Mouse (Mus musculus) thymus, postnatal 14 days (tissue): ENCODE data around the gene Cox18.
A peak's percentile ranks its signal among the peaks of the same experiment; 100 is the strongest.
"Not testable (repeated sequence)": the region's sequence is repeated elsewhere in the genome, so short reads cannot be mapped to it uniquely, and the experiment has no call there.

Experiments
- DNase-seq: peaks from one replicate; pipeline ENCODE4 v3.0.0; 2021

The Cox18 gene

DNA sequence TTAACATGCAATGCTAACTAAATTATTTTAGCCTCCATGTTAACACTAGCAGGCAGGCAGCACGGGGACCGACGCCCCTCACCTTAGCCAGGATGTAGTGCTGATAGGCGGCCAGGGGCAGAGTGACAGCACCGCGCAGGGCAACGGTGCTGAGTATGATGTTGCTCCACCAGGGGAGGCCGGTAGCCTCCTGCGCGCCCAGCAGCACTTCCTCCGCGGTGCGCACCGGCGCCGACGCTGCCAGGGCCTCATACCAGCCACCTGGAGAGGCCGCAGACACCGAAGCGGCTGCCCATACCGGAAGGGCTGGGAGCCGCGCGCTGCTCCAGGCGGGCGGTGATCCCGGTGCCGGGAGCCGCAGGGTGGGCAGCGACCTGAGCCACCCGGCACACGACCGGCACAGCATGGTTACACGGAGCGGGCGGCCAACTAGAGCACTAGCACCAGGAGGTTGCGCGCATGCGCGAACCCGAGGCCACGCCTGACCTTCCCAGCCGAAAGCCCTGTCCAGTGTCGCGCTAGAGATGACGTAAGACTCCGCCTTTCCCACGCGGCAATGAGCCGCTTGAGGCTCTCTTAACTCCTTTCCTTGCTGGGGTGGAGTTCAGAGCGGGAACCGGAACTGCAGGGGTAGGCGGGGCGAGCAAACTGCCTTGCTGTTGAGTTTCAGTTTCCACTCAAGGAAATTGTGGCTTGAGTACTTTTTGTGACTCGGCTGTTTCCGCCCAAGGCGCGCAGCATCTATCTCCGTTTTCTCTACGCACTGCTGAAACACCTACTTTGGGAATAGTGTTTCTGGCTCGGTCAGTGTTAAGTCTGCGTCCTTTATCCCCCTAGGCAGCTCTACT lies at the start of gene Cox18:
Gene Cox18 (minus strand): TSS at position 468 of the 848 bp plus-strand sequence.
- DNase-seq = peak; percentile 99

DNA sequence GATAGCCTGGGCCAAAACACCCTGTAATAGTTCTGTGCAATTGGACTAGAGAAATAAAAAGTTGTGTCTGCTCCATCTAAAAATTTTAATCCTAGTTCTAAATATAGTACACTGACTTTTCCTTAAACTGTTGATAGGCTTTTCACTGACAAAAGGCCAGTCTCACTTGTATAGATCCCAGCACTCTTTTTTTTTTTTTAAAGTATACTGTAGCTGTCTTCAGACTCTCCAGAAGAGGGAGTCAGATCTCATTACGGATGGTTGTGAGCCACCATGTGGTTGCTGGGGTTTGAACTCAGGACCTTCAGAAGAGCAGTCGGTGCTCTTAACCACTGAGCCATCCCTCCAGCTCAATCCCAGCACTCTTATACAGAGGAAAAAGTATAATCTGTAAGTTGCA lies 38.4 kb upstream of the Cox18 start:
- not testable (repeated sequence) for DNase-seq

DNA sequence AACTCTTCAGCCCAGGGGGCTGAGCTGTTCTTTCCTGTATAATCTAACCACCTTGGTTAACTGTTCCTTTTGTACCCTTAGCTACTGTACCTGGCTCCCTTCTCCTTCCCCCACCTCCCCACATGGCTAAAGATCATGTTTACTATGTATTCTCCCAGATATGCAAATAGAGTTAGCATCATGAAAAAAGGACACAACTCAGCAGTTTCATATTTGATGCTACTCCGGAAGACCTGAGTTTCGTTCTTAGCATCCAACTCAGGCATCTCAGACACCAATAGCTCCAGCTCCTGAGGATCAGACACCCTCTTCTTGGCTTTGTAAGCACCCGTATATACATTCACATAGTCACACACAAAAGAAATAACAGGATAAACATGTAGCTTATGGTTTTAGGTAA lies 33.2 kb upstream of the Cox18 start:
- no peak for DNase-seq

DNA sequence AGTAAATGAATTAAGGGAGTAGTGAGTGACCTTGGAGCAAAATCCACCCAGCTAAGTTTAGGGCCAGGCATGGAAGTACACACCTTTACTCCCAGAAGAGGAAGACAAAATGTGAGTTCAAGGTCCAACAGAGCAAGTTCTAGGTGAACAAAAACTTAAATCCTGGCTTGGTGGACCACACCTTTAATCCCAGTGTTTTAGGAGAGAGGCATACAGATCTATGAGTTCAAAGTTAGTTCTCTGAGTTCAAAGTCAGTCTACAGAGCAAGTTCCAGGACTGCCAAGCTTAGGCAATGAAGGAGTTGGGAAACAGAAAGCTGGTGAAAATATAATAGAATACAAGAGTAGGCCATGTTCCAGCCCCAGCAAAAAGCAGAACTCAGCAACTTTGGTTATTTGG lies 23.7 kb upstream of the Cox18 start:
- no peak for DNase-seq

DNA sequence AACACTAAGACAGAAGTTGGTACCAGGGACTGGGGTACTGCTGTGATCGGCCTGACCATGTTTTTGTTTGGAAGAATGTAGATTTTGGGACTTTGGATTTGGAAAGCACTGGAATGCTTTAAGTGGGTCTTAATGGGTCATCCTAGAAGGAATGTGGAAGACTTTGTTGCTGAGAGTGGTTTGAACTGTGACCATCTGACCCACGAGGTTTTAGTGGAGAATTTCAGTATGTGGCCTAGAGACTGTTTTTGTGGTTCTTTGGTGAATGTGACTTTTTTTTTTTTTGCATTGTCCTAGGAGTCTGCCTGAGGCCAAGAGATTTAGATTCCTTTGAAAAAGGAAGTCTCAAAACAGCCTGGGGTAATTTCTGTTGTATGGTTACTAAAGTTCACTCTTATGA lies 23.2 kb upstream of the Cox18 start:
- DNase-seq = no peak

DNA sequence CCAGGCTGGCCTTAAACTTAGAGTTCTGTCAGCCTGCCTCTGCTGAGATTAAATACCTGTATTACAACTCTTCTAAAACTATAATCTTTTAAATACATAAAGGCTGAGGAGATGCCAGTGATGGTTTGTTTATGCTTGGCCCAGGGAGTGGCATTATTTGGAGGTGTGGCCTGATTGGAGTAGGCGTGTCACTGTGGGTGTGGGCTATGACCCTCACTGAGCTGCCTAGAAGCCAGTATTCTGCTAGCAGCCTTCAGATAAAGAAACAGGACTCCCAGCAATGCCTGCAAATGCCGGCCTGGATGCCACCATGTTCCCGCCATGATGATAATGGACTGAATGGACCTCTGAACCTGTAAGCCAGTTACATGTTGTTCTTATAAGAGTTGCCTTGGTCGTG lies 22.8 kb upstream of the Cox18 start:
- no peak for DNase-seq

DNA sequence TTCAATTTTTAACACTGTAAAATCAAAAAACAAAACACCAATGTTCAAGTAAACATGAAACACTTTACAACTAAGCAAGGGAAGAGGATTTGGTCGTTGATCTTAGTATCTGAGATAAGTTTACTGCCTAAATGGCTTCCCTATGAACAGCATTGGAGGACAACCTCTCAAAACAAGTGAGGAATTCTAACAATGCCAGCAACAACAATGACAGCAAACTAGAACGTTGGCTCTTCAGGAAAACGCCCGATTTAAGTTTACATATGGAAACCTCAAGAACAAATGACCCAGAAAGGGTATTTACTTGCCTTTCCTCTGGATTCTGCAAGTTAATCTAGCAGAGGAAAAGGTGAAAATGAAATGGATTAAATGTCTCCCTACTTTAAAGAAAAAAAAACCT lies 21.6 kb upstream of the Cox18 start:
- no peak for DNase-seq

DNA sequence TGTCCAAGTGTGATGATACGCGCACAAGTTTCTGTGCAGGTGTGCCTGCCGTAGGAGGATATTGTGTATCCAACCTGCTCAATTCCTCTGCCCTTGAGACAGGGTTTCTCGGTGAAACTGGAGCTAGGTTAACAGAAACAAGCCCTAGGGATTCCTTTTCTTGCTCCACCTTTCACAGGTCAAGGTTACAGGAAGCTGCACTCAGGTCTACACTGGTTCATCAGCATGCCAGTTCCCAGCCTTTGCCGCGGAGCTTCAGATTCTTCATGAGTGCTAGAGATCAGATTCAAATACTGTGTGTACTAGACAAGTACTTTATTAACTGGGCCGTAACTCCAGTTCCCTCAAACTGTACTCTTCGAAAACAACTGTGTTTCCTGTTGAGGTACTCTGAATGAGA lies 11.4 kb upstream of the Cox18 start:
- no peak for DNase-seq

DNA sequence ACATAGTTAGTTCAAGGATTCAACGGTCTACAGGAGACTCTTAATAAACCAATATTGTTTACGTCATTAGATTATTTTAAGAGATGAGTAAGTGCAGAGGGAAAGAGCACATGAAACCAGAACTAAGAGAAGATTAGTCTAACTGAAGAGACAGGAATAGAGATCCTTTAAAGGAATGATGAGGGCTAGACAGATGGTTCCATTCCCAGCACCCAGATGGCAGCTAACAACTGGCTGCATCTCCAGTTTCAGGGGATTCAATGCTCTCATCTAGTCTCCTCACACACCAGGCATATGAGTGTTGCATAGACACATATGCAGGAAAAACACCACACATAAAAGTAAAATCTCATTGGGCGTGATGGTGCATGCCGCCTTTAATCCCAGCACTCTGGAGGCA lies 9.5 kb upstream of the Cox18 start:
- DNase-seq = no peak

DNA sequence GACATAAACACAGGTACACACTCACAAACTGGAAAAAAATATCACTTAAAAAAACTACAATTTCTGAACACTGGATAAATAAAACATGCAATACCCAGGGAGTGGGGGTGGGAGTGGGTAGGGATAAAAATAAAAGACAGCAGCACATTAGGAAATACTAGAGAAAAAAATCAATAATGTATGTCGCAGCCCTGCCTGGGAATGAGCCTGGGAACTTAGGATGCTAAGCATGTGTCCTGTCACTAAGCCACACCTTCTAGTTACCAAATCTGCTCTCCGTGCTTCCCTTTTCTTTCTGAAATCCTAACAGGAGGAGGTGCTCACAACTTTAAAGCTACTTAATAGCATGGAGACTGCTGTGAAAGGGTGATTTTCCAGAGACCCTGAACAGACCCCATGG lies 6.0 kb upstream of the Cox18 start:
- no peak for DNase-seq

DNA sequence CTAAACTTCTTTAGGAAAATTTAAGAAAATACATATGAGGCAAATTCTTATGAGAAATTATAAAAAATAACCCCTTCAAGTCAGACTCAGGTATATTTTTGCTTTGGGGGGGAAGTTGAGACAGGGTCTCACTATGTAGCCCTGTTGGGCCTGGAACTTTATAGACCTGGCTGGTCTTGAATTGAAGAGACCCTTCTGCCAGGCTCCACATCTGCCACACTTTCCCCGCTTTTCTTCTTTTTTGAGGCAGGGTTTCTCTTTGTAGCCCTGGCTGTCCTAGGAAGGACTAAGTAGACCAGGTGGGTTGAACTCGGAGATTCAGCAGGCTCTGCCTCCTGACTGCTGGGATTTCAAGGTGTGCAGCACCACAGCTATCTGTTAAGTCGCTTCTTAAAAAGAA lies 2.9 kb upstream of the Cox18 start:
- DNase-seq = no peak

DNA sequence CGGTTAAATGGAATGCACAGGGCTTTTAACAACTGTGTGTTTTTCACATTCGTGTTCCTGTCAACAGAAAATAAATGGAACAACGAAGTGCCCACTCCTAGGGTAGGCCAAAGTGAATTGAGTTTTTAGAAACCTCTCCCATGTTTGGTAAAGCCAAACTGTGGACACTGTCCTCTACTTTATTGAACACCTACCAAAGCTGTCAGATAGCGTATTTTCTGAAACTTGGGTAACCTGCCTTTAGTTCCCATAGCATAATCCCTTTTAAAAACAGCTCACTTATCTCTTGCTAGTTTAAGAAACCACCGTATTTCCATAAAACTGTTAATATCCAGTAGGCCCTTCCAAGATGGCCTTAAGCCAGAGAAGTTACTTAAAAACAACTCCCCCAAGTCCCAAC lies 929 bp upstream of the Cox18 start:
- no peak for DNase-seq

DNA sequence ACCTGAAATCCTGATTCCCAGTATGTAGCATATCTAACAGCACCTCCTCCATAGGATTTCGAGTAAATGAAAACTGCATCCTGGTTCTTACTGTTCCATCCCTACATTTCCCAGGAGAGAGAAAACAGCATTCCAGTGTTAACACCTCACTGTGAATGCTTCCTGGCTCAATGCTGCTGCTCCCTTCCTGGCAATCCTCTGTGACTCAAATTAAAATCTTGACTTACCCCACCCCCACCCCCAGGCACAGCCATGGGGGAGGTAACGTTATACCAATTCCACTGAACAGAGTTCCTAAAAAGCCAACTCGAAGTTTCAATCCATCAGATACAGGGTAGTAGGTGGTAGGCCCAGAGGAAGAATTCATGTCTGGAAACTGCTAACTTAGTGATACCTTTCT lies 864 bp downstream of the Cox18 start:
- peak; percentile 10 for DNase-seq

DNA sequence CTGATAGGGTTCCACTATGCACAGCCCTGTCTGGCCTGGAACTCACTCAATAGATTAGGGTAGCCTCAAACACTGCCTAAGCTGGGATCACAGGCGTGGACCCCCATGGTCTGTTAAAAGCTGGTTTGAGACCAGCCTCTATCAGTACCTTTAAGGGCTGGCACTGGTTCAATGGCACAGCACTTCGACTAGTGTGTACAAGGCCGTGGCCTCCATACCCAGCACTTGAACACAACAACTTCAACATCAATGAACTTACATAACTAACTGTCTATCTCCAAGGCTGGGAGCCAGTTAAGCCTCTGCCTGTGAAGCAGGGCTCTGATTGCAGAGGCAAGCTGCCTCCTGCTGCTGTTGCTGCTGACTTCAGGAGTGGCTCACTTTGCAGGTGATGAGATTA lies 6.0 kb downstream of the Cox18 start:
- DNase-seq = no peak

DNA sequence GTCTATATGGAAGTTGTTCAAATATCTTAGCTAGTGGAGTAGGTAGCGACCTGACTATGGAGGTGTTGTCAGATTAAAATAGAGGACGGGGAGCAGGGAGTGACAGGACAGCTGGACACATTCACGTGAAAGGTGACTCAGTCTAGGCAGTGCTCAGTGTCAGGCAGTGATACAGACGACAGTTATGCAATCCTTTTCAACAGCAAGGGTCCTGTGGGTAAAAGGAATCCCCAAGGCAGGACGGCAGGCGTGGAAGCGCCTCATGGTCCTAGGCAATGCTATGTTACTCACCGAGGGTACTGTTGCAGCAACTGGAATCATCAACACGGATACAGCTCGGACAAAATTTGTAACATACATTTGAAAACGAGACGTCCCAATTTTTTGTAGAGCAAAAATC lies 6.6 kb downstream of the Cox18 start:
- DNase-seq = no peak

DNA sequence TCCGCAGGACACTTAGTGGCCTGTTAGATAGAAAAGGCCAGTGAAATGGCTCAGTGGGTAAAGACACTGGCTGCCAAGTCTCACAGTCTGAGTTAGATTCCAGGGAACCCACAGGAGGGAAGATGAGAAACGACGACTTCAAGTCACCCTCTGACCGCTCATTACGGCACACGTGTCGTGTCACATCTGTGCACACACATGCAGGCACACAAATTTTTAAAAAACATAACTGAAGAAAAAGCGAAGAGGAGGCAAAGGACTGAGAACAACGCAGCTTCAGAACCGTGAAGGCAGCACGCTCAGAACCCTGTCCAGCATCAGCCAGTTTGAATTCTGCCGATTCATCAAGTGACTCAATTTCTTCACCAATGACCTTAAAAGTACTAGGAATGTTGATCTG lies 10.4 kb downstream of the Cox18 start:
- DNase-seq = no peak

DNA sequence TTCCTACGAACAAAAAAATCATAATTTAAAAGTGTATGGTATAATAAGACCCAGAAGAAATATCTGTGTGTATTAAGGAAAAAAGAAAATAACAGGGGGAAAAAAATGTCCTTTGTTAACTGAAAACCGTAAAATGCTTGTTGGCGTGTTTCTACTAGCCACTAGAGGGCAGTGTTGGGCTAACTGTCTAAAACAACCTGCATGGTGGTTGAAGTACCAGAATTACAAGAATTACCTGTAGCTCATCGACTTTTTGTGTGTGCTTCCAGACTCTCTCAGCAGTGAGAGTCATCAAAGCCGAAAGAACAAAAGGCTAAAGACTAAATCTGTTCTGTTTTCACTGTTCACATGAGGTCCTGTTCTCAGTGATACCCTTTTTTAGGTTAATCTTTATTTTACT lies 20.6 kb downstream of the Cox18 start:
- peak; percentile 55 for DNase-seq

DNA sequence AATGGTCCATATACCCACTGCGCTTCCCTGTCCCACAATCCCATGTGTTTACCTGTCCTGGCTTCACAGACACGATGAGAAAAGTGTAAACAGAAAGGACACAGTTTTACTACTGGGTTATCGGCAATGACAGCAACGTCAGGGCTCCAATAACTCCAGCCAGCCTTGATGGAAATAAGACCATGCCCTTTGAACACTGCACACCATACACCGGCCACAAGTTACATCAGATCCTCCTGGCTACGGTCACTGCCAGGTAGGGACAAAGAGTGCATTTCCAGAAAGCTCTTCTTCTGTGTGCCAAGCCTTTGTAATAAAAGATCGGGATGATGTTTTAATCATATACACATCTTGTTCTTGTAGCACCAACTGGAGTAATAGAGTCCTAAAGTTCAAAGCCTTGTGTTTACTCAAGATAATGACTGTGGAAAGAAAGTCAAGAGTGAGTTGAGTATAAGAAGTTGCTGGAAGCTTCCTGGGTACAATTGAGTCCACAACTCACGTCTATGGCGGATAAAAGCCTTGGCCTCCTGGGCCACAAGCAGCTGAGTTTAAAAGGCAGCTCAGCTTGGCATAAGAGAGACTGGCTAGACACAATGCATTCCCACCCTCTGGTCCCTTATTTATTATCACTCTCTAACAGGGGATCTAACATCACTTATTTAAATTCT lies 21.2 kb downstream of the Cox18 start:
- no peak for DNase-seq

DNA sequence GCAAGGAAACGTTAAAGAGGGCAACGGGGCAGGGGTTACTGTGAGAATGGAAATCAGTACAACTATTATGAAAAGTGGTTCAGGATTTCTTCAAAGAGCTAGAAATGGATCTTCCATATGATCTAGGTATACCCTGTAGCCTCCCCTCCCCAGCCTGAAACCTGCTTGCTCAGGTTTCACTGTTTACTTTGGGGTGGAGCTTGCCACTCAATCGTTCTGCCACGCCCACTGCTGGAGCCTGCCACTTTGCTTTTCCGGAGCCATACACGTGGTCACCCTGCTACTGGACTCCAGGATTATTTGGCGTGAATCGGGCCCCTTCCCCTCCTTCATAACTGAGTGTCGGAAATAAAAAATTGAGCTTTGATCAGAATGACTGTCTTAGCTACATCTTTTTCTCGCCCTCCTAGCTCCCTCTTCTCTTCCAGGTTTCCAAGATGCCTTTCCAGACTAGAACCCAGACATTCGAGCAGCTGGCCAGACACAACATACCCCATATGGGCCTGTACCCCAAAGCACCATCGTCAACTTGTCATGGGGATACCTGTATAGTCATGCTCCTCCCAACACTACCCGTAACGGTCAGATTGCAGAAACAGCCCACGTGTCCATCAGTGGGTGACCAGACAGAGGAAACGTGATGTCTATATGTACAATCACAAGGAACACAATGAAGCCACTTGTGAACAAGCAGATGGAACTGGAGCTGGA lies 23.7 kb downstream of the Cox18 start:
- no peak for DNase-seq

DNA sequence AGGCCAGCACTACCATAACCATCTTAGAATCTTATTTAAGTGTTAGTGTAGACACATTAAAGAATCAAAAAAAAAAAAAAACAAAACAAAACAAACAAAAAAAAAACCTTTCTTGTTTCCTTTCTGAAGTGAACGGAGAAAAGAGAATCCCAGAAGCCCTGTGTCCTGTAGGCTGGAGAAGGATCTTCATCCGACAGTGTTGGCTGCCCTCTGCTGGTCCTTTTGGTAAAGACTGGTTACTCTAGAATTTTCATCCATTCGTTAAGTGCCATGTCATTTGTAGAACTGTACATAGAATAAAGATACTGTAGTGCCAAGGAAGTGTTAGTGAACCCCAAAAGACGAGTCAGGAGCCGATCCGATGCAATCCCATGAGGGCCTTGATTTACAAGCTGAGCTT lies 29.0 kb downstream of the Cox18 start:
- peak; percentile 17 for DNase-seq

DNA sequence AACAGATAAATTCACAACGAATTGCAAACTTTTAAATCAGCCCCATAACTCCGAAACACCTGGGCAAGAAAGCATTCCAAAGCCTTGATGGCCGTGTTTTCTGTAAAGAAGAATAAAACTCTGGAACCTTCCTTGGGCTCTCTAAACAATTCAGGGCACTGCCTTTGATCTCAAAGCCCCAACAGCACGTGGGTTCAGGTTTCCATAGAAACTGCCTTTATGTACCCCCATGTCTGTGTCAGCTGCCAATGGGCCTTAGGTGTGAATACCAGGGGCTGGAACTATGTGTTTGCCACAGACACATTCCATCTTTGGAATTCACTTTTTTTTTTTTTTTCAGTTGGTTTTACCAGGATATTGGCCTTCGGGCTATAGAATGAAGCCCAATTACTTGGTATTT lies 41.0 kb downstream of the Cox18 start:
- DNase-seq = no peak

DNA sequence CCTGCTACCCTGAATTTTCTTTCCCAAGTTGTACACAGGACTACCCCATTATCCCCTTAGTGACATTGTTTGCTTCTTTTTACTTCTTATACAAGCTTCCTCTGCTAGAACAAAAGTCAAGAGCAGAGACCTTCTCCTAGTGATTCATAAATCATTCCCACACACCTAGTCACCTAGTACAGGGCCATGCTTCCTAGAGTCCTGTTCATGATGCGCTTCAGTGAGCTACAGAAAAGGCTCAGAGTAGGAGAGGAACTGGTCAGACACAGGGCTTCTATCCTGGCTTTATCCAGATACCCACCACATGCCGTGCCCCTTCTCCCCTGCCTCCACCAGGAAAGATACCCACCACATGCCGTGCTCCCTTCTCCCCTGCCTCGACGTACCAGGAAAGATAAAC lies 44.7 kb downstream of the Cox18 start:
- DNase-seq = no peak

DNA sequence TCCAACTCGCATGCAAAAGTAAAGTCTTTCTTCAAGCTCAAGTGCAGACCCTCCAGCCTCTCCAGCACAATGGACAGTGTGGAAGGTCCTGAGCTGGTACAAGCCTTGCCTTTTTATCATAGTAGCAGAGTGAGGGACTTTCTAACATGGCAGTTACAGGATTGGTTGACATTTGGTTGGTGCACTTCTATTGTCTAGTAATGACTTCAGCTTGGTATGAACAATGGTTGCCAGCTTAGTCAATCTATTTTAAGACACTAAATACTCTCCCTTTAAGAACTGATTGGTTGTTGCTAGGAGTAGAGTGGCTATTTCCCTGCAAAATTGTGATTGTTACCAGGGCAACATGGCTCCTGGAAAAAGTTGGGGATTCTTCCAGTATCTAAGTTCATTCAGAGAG lies 45.7 kb downstream of the Cox18 start:
- no peak for DNase-seq
